ENCODE assay signal across 28 mouse cellular contexts in the genomic region with DNA sequence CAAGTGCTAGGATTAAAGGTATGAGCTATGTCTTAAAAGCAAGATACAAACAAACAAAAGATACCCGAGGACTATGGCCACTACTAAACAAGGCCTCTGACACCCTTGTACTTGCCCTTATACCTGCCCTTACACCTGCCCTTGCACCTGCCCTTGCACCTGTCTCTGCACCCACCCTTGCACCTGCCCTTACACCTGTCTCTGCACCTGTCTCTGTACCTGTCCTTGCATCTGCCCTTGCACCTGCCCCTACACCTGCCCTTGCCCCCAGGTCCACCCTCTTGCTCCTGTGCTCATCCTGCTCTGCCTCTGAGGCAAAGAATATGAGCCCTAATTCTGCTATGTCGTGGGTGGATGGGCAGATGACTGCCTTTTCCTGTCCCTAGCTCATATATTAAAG.
DNase-seq lines count a peak whose midpoint lies in the region; ATAC-seq and TF ChIP-seq lines count a peak whose summit lies in the region.
"Had no signal": no experiment of that assay in that cellular context is flagged by ENCODE, and none has a peak within 500 bp of the region (broad histone marks: within the 10 kb centered on the region; RNA-seq: fewer than 3 reads in every experiment).

No protein-coding gene starts in this region.

- no peak for TF ChIP-seq POLR2A in thymus, adult 2 months (IDR thresholded peaks at IDR 0.05; ENCODE audit: control insufficient read depth, extremely low read depth, insufficient read depth, low read length, poor library complexity)
- no peak for TF ChIP-seq POLR2A in ES-Bruce4 (IDR thresholded peaks at IDR 0.05; ENCODE audit: insufficient read depth, low read length)

- H3K36me3 ChIP-seq in thymus, adult 2 months (ENCODE audit: control insufficient read depth, insufficient read depth, low read length), result no peaks in the 10 kb centered on the region
- no peaks in the 10 kb centered on the region for H3K36me3 ChIP-seq in ES-Bruce4 (ENCODE audit: control insufficient read depth, insufficient read depth, low read length, poor library complexity, severe bottlenecking)
- H3K36me3 ChIP-seq in stomach, postnatal 0 days (ENCODE audit: control insufficient read depth, insufficient read depth, low read length), result no peaks in the 10 kb centered on the region
- H3K36me3 ChIP-seq in midbrain, embryonic 16.5 days (ENCODE audit: control insufficient read depth, insufficient read depth, low read length), result no peaks in the 10 kb centered on the region
- H3K36me3 ChIP-seq: embryonic facial prominence, embryonic 13.5 days; embryonic facial prominence, embryonic 15.5 days; forebrain, embryonic 10.5 days; forebrain, embryonic 12.5 days; G1E had no signal

- H3K9ac ChIP-seq in ES-Bruce4 (ENCODE audit: low read depth, poor library complexity, severe bottlenecking), result no peak overlapping the region
- no peak overlapping the region for H3K9ac ChIP-seq in stomach, postnatal 0 days (ENCODE audit: low read length)
- no peak overlapping the region for H3K9ac ChIP-seq in midbrain, embryonic 16.5 days (ENCODE audit: low read depth, low read length)
- H3K9ac ChIP-seq: embryonic facial prominence, embryonic 13.5 days; embryonic facial prominence, embryonic 15.5 days; forebrain, embryonic 12.5 days had no signal

- peaks cover 69% of the 10 kb centered on the region for H3K4me1 ChIP-seq in thymus, adult 2 months (replicated peaks; ENCODE audit: control insufficient read depth, insufficient read depth, low read length)
- H3K4me1 ChIP-seq in ES-Bruce4 (ENCODE audit: control insufficient read depth, insufficient read depth, low read length), result peaks cover 2% of the 10 kb centered on the region
- no peaks in the 10 kb centered on the region for H3K4me1 ChIP-seq in stomach, postnatal 0 days (replicated peaks; ENCODE audit: control insufficient read depth, insufficient read depth)
- H3K4me1 ChIP-seq in midbrain, embryonic 16.5 days (ENCODE audit: control insufficient read depth, insufficient read depth, low read length), result no peaks in the 10 kb centered on the region
- H3K4me1 ChIP-seq: embryonic facial prominence, embryonic 15.5 days had no signal

- no peak overlapping the region for H3K27ac ChIP-seq in thymus, adult 2 months (ENCODE audit: control insufficient read depth, insufficient read depth, low read length)
- H3K27ac ChIP-seq in ES-Bruce4 (ENCODE audit: insufficient read depth, low read length), result no peak overlapping the region
- H3K27ac ChIP-seq in stomach, postnatal 0 days (replicated peaks), result no peak overlapping the region
- H3K27ac ChIP-seq in midbrain, embryonic 16.5 days (ENCODE audit: low read length), result no peak overlapping the region
- H3K27ac ChIP-seq: embryonic facial prominence, embryonic 13.5 days; embryonic facial prominence, embryonic 15.5 days; forebrain, embryonic 10.5 days; forebrain, embryonic 12.5 days had no signal

- TF ChIP-seq EP300 in ES-Bruce4 (IDR thresholded peaks at IDR 0.05; ENCODE audit: insufficient read depth, low read depth, low read length), result 0 out of 2 replicates have a peak, but pooled peaks have one; percentile 47
- TF ChIP-seq EP300 in stomach, postnatal 0 days (optimal IDR thresholded peaks at IDR 0.05), result no peak

- H3K4me3 ChIP-seq in thymus, adult 2 months (ENCODE audit: control insufficient read depth, insufficient read depth, low read length), result no peak overlapping the region
- no peak overlapping the region for H3K4me3 ChIP-seq in ES-Bruce4 (ENCODE audit: low read depth, low read length)
- no peak overlapping the region for H3K4me3 ChIP-seq in stomach, postnatal 0 days (ENCODE audit: low read depth, low read length)
- H3K4me3 ChIP-seq in midbrain, embryonic 16.5 days (ENCODE audit: low read depth, low read length), result no peak overlapping the region
- H3K4me3 ChIP-seq: embryonic facial prominence, embryonic 13.5 days; embryonic facial prominence, embryonic 15.5 days; erythroblast, embryonic 14.5 days; forebrain, embryonic 10.5 days; forebrain, embryonic 12.5 days had no signal

- no peak for TF ChIP-seq CTCF in thymus, adult 2 months (IDR thresholded peaks at IDR 0.05; ENCODE audit: borderline replicate concordance, control insufficient read depth, extremely low read depth, insufficient read depth, low read length, poor library complexity)
- TF ChIP-seq CTCF in ES-Bruce4 (IDR thresholded peaks at IDR 0.05; ENCODE audit: low read depth, low read length), result no peak
- no peak for TF ChIP-seq CTCF in stomach, postnatal 0 days (IDR thresholded peaks at IDR 0.05; ENCODE audit: low read depth)

- H3K9me3 ChIP-seq in ES-Bruce4 (replicated peaks; ENCODE audit: control insufficient read depth, insufficient read depth, low read length, poor library complexity, severe bottlenecking), result no peaks in the 10 kb centered on the region
- no peaks in the 10 kb centered on the region for H3K9me3 ChIP-seq in stomach, postnatal 0 days (ENCODE audit: control insufficient read depth, low read length)
- no peaks in the 10 kb centered on the region for H3K9me3 ChIP-seq in midbrain, embryonic 16.5 days (replicated peaks; ENCODE audit: control insufficient read depth, low read length, poor library complexity, severe bottlenecking)
- H3K9me3 ChIP-seq: embryonic facial prominence, embryonic 13.5 days; embryonic facial prominence, embryonic 15.5 days; forebrain, embryonic 10.5 days; forebrain, embryonic 12.5 days; G1E had no signal

- DNase-seq in thymus, adult 2 months, result peak; percentile 45
- no peak for DNase-seq in thymus, postnatal 0 days (ENCODE audit: low spot score)
- DNase-seq in thymus, postnatal 14 days, result peak; percentile 62
- peak; percentile 45 to 60 for DNase-seq in thymus, postnatal 36 days
- no peak for DNase-seq in stomach, postnatal 0 days (ENCODE audit: low spot score)
- no peak for DNase-seq in adrenal gland, adult (ENCODE audit: inconsistent age in 2 of 2, low spot score in 1 of 2)
- DNase-seq: adrenal gland, adult 2 months; adrenal gland, postnatal 10 days; adrenal gland, postnatal 25 days; cerebellum, adult 11 months; cerebellum, adult 18-20 months; cerebellum, adult 8-10 months; cerebellum, adult 9-11 months; cerebellum, postnatal 14 days; cerebellum, postnatal 36 days; embryo, embryonic 11 days had no signal

- H3K27me3 ChIP-seq in thymus, adult 2 months (ENCODE audit: control insufficient read depth, insufficient read depth, low read length), result no peaks in the 10 kb centered on the region
- no peaks in the 10 kb centered on the region for H3K27me3 ChIP-seq in ES-Bruce4 (ENCODE audit: control insufficient read depth, insufficient read depth, low read length, poor library complexity, severe bottlenecking)
- no peaks in the 10 kb centered on the region for H3K27me3 ChIP-seq in stomach, postnatal 0 days (ENCODE audit: control insufficient read depth, insufficient read depth, low read length)
- peaks cover 3% of the 10 kb centered on the region; the same call in 1 of the 2 replicates for H3K27me3 ChIP-seq in midbrain, embryonic 16.5 days (ENCODE audit: control insufficient read depth, insufficient read depth, low read depth, low read length)
- H3K27me3 ChIP-seq: Patski had no signal

- 74% methylated on average over 2 of the region's 2 CpGs for WGBS in thymus, adult 2 months
- 55% methylated on average over 2 of the region's 2 CpGs for WGBS in stomach, postnatal 0 days
- WGBS in midbrain, embryonic 16.5 days, result 76% methylated on average over 2 of the region's 2 CpGs

- H3K4me2 ChIP-seq in stomach, postnatal 0 days (replicated peaks; ENCODE audit: low read depth), result no peak overlapping the region
- no peak overlapping the region for H3K4me2 ChIP-seq in midbrain, embryonic 16.5 days (ENCODE audit: low read length)
- H3K4me2 ChIP-seq: embryonic facial prominence, embryonic 13.5 days; embryonic facial prominence, embryonic 15.5 days; forebrain, embryonic 12.5 days had no signal

- no peak for ATAC-seq in stomach, postnatal 0 days (ENCODE audit: low FRiP score, low TSS enrichment)
- ATAC-seq in midbrain, embryonic 16.5 days, result no peak
- ATAC-seq: activated CD4-positive, CD25-positive, alpha-beta regulatory T cell, adult 4 months; forebrain, embryonic 14.5 days; forebrain, embryonic 16.5 days; Patski had no signal

Comparison
In these comparisons a context has a peak if more than half of its experiments do, and no peak if none do; other contexts are left out.
1. DNase-seq: peak in thymus, adult 2 months (single experiment), thymus, postnatal 14 days (single experiment) and thymus, postnatal 36 days (2 of 2); none in thymus, postnatal 0 days (single experiment), stomach, postnatal 0 days (single experiment) and adrenal gland, adult (0 of 2).